Mouse (Mus musculus) R1 (cell line): Measurements from ENCODE around the gene Arid1b.
A peak's percentile ranks its signal among the peaks of the same experiment; 100 is the strongest.

Source experiments
- DNase-seq: peaks from one replicate; pipeline ENCODE4 v3.0.0-alpha.2; 2018; ENCODE audit warnings: low read depth, low spot score

Arid1b gene

DNA sequence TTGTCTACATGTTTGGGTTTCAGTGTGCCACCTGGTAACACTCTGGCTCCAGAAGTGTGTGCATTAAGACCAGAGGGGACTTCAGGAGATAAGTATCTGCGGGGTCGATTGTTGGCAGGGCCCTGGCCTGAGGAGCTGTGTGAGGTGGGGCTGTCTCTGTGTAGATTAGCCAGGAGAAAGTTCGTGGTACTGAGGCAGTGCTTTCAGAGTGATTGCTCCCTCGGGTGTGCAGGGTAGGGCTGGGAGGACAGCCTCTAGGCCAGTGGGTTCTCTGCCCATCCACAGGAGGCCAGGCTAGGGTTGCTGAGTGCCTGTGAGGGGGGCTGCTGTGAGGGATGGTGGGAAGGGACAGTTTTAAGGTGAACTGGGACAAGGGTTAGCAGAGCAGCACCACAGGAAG is 63.2 kb downstream of the Arid1b start:
- DNase-seq = no peak

DNA sequence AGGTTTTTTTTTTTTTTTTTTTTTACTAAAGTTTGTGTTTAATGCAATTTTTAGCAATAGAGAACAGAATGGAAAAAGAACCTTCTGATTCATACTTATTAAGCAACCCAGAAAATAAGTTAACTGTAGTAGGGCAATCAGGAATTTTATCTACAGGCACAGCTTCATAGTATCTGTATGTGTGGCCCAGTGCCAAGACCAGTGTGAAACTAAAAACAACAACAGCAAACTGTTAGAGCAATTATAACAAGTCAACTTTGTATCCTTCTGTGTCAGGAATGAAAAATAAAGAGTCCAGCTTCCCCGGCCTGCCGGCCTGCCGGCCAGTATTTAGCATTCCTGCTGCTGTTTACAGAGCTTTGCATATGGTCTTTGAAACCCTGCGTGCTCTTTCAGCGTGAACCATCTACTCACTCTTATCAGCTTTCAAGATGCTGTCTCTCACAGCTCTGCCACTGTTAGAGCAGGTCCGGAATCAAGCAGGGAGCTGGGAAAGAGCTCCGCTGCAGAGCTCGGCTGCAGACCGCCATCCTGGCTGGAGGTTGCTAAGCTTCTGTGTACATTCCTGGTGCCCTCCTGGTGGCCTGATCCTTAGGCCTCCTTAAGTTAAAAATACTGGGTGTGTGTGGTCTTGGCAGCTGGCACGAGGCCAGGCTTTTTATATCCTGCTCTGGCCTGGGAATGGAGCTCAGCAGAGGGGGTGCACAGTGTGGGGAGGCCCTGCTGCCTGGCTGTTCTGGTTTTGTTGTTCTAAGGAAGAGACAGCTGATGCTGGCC is 64.0 kb downstream of the Arid1b start:
- DNase-seq = no peak

DNA sequence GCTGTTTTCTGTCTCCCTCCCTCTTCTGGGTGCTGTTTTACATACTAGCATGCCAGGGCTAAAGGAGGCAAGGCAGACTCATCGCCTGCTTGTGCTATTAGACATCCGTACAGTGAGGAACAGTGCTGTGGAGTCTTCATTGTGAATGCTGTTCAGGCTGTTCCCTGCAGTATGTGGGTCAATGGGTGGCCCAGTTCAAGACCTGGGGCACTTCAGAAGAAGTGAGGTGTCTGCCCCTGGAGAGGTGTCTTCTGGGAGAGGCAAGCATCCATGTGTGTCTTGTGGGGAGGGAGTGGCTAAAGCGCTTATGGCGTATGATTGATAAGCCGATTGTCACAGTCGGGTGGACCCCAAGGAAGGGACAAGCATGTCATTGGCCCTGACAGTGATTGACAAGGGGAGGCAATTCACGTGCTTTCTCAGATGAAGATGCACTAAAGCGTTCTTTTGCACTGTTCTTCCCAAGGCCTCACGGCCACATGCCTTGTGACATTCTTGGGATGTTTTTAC is 65.0 kb downstream of the Arid1b start:
- DNase-seq = no peak

DNA sequence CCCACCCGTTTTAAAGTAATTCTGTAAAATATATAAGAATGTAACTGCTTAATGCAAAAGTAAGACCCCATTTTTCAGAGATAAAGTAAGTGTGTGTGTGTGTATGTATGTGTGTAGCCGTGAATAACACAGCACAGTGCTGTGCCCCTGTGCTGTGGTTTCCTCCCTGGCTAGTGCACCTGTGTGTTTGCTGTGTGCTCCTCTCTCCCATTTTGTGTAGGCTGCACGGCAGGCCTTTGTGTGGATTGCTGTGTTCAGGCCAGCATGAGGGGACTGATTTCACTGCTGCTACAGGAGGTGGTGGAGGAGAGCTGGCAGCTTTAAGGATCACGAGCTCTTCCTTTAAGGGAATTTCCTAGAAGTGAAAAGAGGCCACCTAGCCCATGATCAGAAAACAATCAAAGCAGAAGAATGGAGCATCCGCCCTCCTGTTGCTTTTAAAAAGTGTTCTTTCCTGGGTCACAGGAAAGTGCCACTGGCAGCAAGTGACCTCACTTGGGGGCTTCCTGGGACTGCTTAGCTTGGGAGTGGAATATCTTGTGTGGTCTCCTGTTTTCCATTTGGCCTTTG is 66.5 kb downstream of the Arid1b start:
- peak; percentile 57 for DNase-seq

- DNase-seq = no peak
Measured at GRCm38 (mm10) chr17:5061183-5061582, 67.1 kb downstream of the Arid1b start.

- no peak for DNase-seq
Measured at GRCm38 (mm10) chr17:5061593-5061992, 67.5 kb downstream of the Arid1b start.

GRCm38 (mm10) chr17:5063471-5064176 is 69.5 kb downstream of the Arid1b start:
- no peak for DNase-seq

GRCm38 (mm10) chr17:5064777-5065176 is 70.6 kb downstream of the Arid1b start:
- peak; percentile 51 for DNase-seq

- DNase-seq = no peak
Measured at GRCm38 (mm10) chr17:5065270-5065669, 71.1 kb downstream of the Arid1b start.

GRCm38 (mm10) chr17:5066835-5067234 is 72.7 kb downstream of the Arid1b start:
- no peak for DNase-seq

DNA sequence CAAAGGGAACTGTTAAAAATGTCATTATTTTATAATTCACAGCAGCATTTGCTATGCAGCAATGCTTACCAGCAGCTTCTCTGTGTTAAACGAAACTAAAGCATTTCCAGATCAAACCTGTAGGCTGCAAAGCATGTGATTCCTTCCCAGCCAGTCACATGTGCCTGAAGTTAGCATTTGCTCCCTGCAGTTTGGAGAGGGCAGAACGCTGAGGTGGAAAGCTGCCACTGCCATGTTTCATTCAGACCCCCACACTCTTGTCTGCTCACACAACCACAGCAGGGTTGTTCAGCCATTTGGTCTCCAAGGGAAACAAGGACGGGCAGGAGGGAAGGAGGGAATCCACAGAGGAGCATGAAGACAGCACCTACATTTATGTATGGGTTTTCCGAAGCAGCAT is 73.1 kb downstream of the Arid1b start:
- peak; percentile 26 for DNase-seq

DNA sequence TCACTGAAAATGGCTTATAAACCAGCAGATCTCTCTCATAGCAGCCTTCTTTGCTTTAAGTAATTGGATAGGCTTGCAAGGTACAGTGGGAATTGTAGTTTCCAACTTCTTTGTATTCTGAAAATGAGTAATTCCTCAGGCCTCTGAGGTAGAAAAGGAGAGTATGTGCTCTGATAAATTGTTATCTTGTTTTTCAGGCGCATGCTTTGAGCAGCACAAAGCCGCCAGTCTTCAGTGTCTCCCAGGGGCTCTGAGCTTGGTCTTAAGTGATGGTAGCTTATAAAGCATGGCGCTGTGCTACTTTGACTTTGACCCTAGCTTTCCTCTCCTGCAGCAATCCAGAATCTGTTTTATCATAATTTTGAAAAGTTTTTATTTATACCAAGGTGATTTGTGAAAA is 76.3 kb downstream of the Arid1b start:
- no peak for DNase-seq

- DNase-seq = no peak
Measured at GRCm38 (mm10) chr17:5072539-5072938, 78.4 kb downstream of the Arid1b start.

DNA sequence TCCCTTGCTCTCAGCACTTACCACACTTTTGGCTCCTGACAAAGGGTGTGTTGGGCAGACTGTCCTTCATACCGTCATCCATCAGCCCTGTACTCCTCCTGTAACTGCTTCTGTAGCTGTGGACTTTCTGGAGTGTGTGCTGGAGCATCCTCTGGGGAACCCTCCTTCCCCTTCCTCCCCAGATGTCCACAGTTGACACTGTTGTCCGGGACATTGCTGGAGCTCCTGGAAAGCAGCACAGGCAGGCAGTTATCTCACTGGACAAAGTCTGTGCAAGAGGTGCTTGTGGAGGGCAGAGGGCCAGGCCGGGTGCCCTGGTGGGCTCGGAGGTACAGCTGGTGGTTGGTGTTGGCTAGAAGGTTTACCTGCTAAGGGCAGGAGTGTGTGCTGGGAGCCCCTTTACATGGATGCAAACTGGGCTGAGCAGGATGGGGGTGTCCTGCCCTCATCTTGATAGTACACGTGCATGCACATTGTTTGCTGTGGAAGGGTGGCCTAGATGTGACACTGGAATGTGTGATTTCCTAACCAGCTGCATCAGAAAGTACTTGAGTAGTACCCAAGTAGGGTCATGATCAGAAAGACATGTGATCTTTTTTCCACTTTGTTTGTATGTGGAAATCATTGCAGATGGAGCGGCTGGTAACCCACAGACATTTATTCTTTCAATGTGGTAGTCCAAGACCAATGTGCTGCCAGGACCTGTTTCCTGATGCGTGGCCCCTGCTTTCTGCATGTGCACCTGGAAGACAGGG is 80.8 kb downstream of the Arid1b start:
- DNase-seq = no peak

DNA sequence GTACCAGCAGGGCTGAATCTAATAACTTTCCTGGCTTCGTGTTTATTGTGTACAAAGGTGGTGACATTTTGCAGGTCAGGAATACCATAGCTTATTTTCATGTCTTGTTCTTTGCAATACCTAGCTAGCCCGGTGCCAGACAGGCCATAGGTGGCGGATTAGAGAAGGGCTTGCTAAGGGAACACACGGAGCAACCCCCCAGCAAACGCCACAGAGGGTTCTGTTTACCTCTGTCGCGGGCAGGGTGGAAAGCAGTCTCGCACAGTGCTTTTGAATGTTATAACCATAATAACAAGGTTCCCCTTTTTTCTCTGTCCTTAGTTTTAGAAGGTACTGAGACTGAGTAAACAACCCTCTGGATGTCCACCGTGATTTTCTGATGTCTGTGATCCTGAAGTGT is 83.9 kb downstream of the Arid1b start:
- no peak for DNase-seq

- DNase-seq = no peak
Measured at GRCm38 (mm10) chr17:5078576-5078975, 84.4 kb downstream of the Arid1b start.

DNA sequence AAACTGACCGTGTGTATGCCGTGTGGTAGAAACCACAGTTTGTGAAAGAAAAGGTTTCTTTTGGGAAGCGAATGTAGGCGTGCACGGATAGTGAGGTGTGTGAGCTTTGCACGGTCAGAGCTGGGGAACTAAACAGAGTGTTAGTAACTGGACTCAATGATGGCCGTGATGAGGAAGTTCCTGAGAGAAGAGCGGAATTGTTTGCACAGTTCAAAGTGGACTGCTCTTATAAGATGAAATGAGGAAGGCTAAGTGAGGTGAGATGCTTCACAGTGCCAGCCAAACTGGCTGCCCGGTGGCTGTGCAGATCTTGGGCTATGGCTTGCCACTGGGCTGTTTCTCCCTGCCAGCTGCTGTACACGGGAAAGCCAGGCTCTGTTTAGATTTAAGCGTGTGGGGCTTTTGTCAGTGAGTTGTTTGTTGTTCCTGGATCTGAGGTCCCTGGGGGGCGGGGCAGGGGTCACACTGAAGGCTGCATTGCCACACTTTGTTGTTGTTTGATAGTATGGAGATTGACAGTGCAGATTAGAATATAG is 86.8 kb downstream of the Arid1b start:
- DNase-seq = no peak

DNA sequence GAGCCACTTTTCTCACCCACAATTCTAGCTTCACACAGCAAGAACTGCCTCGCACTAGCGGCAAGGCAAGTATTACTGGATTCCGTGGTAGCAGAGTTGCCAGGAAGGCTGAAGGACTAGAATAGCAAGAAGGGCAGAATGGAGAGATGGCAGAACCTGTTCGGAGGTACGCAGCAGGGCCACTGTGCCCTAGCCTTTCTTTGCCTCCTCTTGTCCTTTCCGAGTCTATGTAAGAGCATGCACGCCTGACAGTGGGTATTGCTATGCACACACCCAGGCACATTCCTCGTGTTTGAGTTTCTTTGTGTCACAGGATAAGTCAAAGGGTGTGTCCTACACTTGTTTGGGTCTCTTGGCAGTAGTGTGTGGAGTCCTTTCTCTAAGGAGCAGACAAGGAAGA is 88.1 kb downstream of the Arid1b start:
- peak; percentile 79 for DNase-seq

- DNase-seq = no peak
Measured at GRCm38 (mm10) chr17:5083497-5083896, 89.4 kb downstream of the Arid1b start.

GRCm38 (mm10) chr17:5084139-5084538 is 90.0 kb downstream of the Arid1b start:
- no peak for DNase-seq

GRCm38 (mm10) chr17:5085004-5085403 is 90.9 kb downstream of the Arid1b start:
- DNase-seq = no peak

DNA sequence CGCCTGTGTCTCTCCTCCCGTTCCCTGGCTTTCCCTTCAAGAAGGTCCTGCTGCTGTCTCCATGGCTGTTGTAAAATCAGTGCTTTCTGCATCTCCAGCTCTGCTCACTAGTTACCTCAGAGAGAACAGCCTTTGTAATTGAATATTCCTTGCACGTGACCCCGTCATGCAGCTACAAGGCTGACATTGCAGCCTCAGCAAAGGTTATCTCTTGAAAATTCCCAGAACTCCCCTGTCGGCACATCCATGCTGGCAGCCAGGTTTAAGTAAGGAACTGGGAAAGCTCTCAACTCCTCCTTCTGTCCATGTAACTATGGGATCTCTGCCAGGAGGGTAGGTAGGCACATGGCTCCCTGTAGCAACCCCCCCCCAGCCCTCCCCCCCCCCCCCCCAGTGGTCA is 91.8 kb downstream of the Arid1b start:
- DNase-seq = peak; percentile 34
